Mouse (Mus musculus) lung, adult 2 months (tissue): ENCODE results near the gene Brinp3.

Source experiments
- CTCF ChIP-seq: fragments of 200-500 bp; IDR thresholded peaks from 2 replicates; pipeline ENCODE4 v1.5.1; 2011; ENCODE audit warnings: mild to moderate bottlenecking, low read length, control low read depth; ENCODE audit not compliant: insufficient read depth
- POLR2A ChIP-seq: fragments of 200-500 bp; IDR thresholded peaks from 2 replicates; pipeline ENCODE4 v1.6.1; 2011; ENCODE audit warnings: low read depth, mild to moderate bottlenecking, control low read depth, low read length, borderline replicate concordance; ENCODE audit errors: extremely low read depth

DNA sequence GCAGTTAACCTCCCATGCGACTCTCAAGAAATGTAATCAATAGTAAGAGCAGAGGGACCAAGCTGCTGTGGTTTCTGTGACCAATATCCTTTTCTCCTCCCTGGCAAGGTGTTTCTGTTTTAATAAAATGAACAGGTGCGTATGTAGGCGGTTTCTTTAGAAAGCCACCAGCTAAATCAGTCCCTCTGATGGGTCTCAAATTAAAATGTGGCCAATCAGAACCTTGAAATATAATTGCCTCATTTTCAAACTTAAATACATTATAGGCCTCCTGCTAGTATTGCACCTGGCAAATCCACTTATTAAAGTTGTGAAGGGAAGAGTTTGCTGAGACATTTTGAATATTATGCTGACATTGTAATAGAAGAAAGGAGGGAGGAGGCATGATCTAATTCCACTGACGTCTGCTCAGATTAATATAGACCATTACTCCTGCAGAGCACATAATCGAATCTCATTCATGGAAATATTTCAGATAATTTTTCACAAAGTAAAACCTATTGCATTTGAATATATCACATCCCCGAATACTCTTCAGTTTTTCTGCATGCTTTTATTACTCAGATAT, 305.5 kb downstream of the Brinp3 start:
- TF ChIP-seq CTCF (no peak), POLR2A (no peak)
